Mouse (Mus musculus) heart, postnatal 0 days (tissue): ENCODE measurements at regions not wholly inside any gene's neighbourhood (a gene's known extent, or its start where the extent isn't known, plus 50 kb on each side); places are given as distances from the start of the nearest gene placed in this dataset.

Experiments
- CTCF ChIP-seq: IDR thresholded peaks from 2 replicates; pipeline ENCODE4 v1.5.1; 2016; ENCODE audit warnings: antibody characterized with exemption, control low read depth, low read depth
- EP300 ChIP-seq: IDR thresholded peaks from 2 replicates; pipeline ENCODE4 v1.6.1; 2016; ENCODE audit warnings: antibody characterized with exemption, low read depth

- no peak for TF ChIP-seq EP300
- TF ChIP-seq CTCF = no peak
Measured at GRCm38 (mm10) chr19:21009607-21010006, 55.6 kb upstream of the Tmc1 start.
